Mouse (Mus musculus) CH12.LX (cell line): Measurements from ENCODE around the gene Ptpn6.

ENCODE experiments used
- CTCF ChIP-seq, 2 experiments: IDR thresholded peaks in 1 of 2; conservative IDR thresholded peaks in 1 of 2; 2 replicates each; pipeline ENCODE4 v1.5.1; 2011 to 2012; ENCODE audit warnings: low read depth in 2 of 2, low read length in 2 of 2, improper control_type of control experiment in 1 of 2, inconsistent platforms in 1 of 2, mild to moderate bottlenecking in 1 of 2, moderate library complexity in 1 of 2
- ELF1 ChIP-seq: IDR thresholded peaks from 2 replicates; pipeline ENCODE4 v1.6.1; 2014; ENCODE audit warnings: low read depth, mild to moderate bottlenecking, inconsistent platforms, low read length, improper control_type of control experiment
- EP300 ChIP-seq: IDR thresholded peaks from 2 replicates; pipeline ENCODE4 v1.6.1; 2011; ENCODE audit warnings: low read length, improper control_type of control experiment
- GABPA ChIP-seq: IDR thresholded peaks from 2 replicates; pipeline ENCODE4 v1.6.1; 2012; ENCODE audit warnings: low read depth, low read length, improper control_type of control experiment, inconsistent platforms; ENCODE audit not compliant: insufficient replicate concordance
- JUN ChIP-seq: IDR thresholded peaks from 2 replicates; pipeline ENCODE4 v1.6.1; 2011; ENCODE audit warnings: low read depth, mild to moderate bottlenecking, low read length, improper control_type of control experiment, moderate library complexity; ENCODE audit not compliant: insufficient read depth
- KAT2A ChIP-seq: IDR thresholded peaks from 2 replicates; pipeline ENCODE4 v1.6.1; 2012; ENCODE audit warnings: low read length, improper control_type of control experiment, inconsistent platforms; ENCODE audit not compliant: insufficient replicate concordance
- MAZ ChIP-seq: IDR thresholded peaks from 2 replicates; pipeline ENCODE4 v1.6.1; 2012; ENCODE audit warnings: low read depth, mild to moderate bottlenecking, inconsistent platforms, low read length, improper control_type of control experiment, moderate library complexity
- MYC ChIP-seq: IDR thresholded peaks from 2 replicates; pipeline ENCODE4 v1.6.1; 2011; ENCODE audit warnings: low read depth, mild to moderate bottlenecking, improper control_type of control experiment, low read length
- POLR2A ChIP-seq: IDR thresholded peaks from 2 replicates; pipeline ENCODE4 v1.6.1; 2011; ENCODE audit warnings: low read depth, mild to moderate bottlenecking, improper control_type of control experiment, low read length
- POLR2AphosphoS2 ChIP-seq: IDR thresholded peaks from 2 replicates; pipeline ENCODE4 v1.6.1; 2011; ENCODE audit warnings: low read depth, low read length, improper control_type of control experiment
- RAD21 ChIP-seq: IDR thresholded peaks from 2 replicates; pipeline ENCODE4 v1.6.1; 2011; ENCODE audit warnings: low read depth, mild to moderate bottlenecking, low read length, improper control_type of control experiment, moderate library complexity
- TCF12 ChIP-seq: IDR thresholded peaks from 2 replicates; pipeline ENCODE4 v1.6.1; 2014; ENCODE audit warnings: low read depth, mild to moderate bottlenecking, inconsistent platforms, low read length, improper control_type of control experiment
- USF1 ChIP-seq: IDR thresholded peaks from 2 replicates; pipeline ENCODE4 v1.6.1; 2014; ENCODE audit warnings: low read depth, mild to moderate bottlenecking, inconsistent platforms, low read length, improper control_type of control experiment
- ZMIZ1 ChIP-seq: IDR thresholded peaks from 2 replicates; pipeline ENCODE4 v1.6.1; 2012; ENCODE audit warnings: low read depth, mild to moderate bottlenecking, inconsistent platforms, low read length, improper control_type of control experiment

- no peak for TF ChIP-seq CTCF (conservative IDR thresholded peaks at IDR 0.05 in 1 of 2, IDR thresholded peaks at IDR 0.05 in 1 of 2; ENCODE audit: low read depth in 2 of 2, low read length in 2 of 2)
- no peak for TF ChIP-seq KAT2A
- TF ChIP-seq EP300: no peak
- no peak for TF ChIP-seq ZMIZ1
- no peak for TF ChIP-seq MAZ
- no peak for TF ChIP-seq POLR2AphosphoS2
- no peak for TF ChIP-seq POLR2A
- no peak for TF ChIP-seq GABPA
- no peak for TF ChIP-seq USF1
- no peak for TF ChIP-seq RAD21
- no peak for TF ChIP-seq ELF1
- no peak for TF ChIP-seq MYC
- no peak for TF ChIP-seq JUN
- no peak for TF ChIP-seq TCF12
These were observed 40.9 kb upstream of the Ptpn6 start, which contains the start of gene Lrrc23 for GRCm38 (mm10) chr6:124779222-124779983.
